8 mouse cellular contexts compared by ENCODE assay signal in the genomic region with DNA sequence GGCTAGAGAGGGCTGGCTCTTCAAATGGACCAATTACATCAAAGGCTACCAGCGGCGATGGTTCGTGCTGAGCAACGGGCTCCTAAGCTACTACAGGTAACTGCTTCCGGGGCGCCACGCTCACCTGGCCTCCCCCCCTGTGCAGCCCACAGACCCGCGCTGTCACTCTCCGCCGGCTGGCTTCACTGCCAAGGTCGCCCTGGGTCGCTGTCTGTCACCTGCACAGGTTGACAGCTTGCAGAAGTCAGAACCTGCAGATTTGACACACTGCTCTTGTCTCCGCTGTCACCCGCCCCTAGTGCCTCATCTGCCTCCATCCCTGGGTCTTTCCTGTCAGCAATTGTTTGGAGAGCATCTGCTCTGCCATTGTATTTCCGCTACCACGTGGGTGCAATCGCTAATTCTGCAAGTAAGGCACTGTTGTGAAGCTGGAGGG. TPM values are rescaled to one million over a fixed set of nuclear protein-coding genes. Genes with fewer than 3 reads are reported as not detected.
DNase-seq lines count a peak whose midpoint lies in the region; ATAC-seq and TF ChIP-seq lines count a peak whose summit lies in the region.

No protein-coding gene starts in this region.

- H3K27ac ChIP-seq in forebrain, postnatal 0 days (ENCODE audit: low read depth, low read length), result peak overlapping the region; percentile 91
- H3K27ac ChIP-seq in hindbrain, embryonic 13.5 days, result peak overlapping the region; percentile 91

- ATAC-seq in G1E (ENCODE audit: extremely low read depth, insufficient number of reproducible peaks, low FRiP score, poor library complexity, severe bottlenecking), result no peak
- ATAC-seq in forebrain, postnatal 0 days, result no peak
- peak; percentile 1; the same call in 1 of the 2 replicates for ATAC-seq in hindbrain, embryonic 13.5 days (ENCODE audit: low FRiP score)

- no peaks in the 10 kb centered on the region for H3K9me3 ChIP-seq in G1E (replicated peaks)
- no peaks in the 10 kb centered on the region for H3K9me3 ChIP-seq in forebrain, postnatal 0 days (ENCODE audit: low read length)
- no peaks in the 10 kb centered on the region for H3K9me3 ChIP-seq in hindbrain, embryonic 13.5 days

- H3K27me3 ChIP-seq in G1E (ENCODE audit: insufficient read depth, low read length), result peaks cover 2% of the 10 kb centered on the region; the same call in 1 of the 2 replicates
- no peaks in the 10 kb centered on the region for H3K27me3 ChIP-seq in forebrain, postnatal 0 days (ENCODE audit: insufficient read depth, low read length)
- 0 out of 2 replicates have a peak, but pooled peaks cover 2% of the 10 kb centered on the region for H3K27me3 ChIP-seq in hindbrain, embryonic 13.5 days

- peak overlapping the region; percentile 79 for H3K9ac ChIP-seq in forebrain, postnatal 0 days
- peak overlapping the region; percentile 86 for H3K9ac ChIP-seq in hindbrain, embryonic 13.5 days

- H3K4me1 ChIP-seq in G1E (ENCODE audit: insufficient read depth, low read depth, low read length), result peaks cover 26% of the 10 kb centered on the region
- peaks cover 8% of the 10 kb centered on the region; the same call in 1 of the 2 replicates for H3K4me1 ChIP-seq in forebrain, postnatal 0 days (ENCODE audit: insufficient read depth)
- peaks cover 27% of the 10 kb centered on the region for H3K4me1 ChIP-seq in hindbrain, embryonic 13.5 days (replicated peaks)

- H3K4me3 ChIP-seq in G1E (ENCODE audit: low read depth, low read length), result peak overlapping the region; percentile 92
- peak overlapping the region; percentile 99 for H3K4me3 ChIP-seq in forebrain, postnatal 0 days (ENCODE audit: low read depth, low read length)
- peak overlapping the region; percentile 78 for H3K4me3 ChIP-seq in hindbrain, embryonic 13.5 days

- peak; percentile 18 for DNase-seq in G1E (ENCODE audit: low spot score)
- peak; percentile 65 for DNase-seq in cerebellum, adult 11 months
- DNase-seq in forebrain, postnatal 0 days, result peak; percentile 47
- DNase-seq in layer of hippocampus, postnatal 25 days (ENCODE audit: extremely low spot score in 1 of 2, low spot score in 1 of 2), result peak; percentile 31 to 39
- DNase-seq in lung, postnatal 10 days, result peak; percentile 47
- peak; percentile 9 for DNase-seq in retina, postnatal 7 days (ENCODE audit: low read depth, low spot score)
- peak; percentile 72 for DNase-seq in thymus, postnatal 4 days

- 3% methylated on average over 18 of the region's 18 CpGs for WGBS in forebrain, postnatal 0 days
- under 1% methylated on average over 18 of the region's 18 CpGs for WGBS in hindbrain, embryonic 13.5 days

- H3K36me3 ChIP-seq in G1E (replicated peaks), result peaks cover 33% of the 10 kb centered on the region
- H3K36me3 ChIP-seq in forebrain, postnatal 0 days (ENCODE audit: insufficient read depth), result 0 out of 2 replicates have a peak, but pooled peaks cover 7% of the 10 kb centered on the region
- H3K36me3 ChIP-seq in hindbrain, embryonic 13.5 days, result peaks cover 13% of the 10 kb centered on the region

- H3K4me2 ChIP-seq in forebrain, postnatal 0 days (ENCODE audit: low read depth), result peak overlapping the region; percentile 86
- peak overlapping the region; percentile 90 for H3K4me2 ChIP-seq in hindbrain, embryonic 13.5 days

- TF ChIP-seq CTCF in G1E (IDR thresholded peaks at IDR 0.05; ENCODE audit: low read depth, low read length), result no peak
- TF ChIP-seq CTCF in forebrain, postnatal 0 days (IDR thresholded peaks at IDR 0.05; ENCODE audit: low read depth), result no peak

RNA-seq across cellular contexts. Expression of a gene that starts 0.5 kb away (rescaled TPM):
- total RNA-seq in G1E (2014; fragmentation: Nextera tagmentation) (44.8 and 50.4 TPM in 2 replicates), G1E (2017) (28.9 and 32.1 TPM in 2 replicates)
- 10.2 and 12.2 TPM in 2 replicates for polyA plus RNA-seq in G1E (2012)
- 27.3 and 30.3 TPM in 2 replicates for total RNA-seq in forebrain, postnatal 0 days (2014; rRNA removed)
- polyA plus RNA-seq in forebrain, postnatal 0 days (2015; fragmentation: Nextera tagmentation; extraction: Ambion mirVana), result 2.3 and 3.1 TPM in 2 replicates
- polyA plus RNA-seq in hindbrain, embryonic 13.5 days (2015; fragmentation: Nextera tagmentation; extraction: Ambion mirVana), result 3.9 and 4.3 TPM in 2 replicates
- total RNA-seq in layer of hippocampus, postnatal 25 days (2021), result 10 to 100 TPM; 52.9 to 54.8 TPM

RNA-seq across cellular contexts. Expression of a gene that starts 54.0 kb away (rescaled TPM):
- total RNA-seq in G1E (2014; fragmentation: Nextera tagmentation), result 59.4 and 65.8 TPM in 2 replicates
- total RNA-seq in G1E (2017), result 19.0 and 20.4 TPM in 2 replicates
- polyA plus RNA-seq in G1E (2012), result 15.8 and 17.7 TPM in 2 replicates
- 7.2 and 12.1 TPM in 2 replicates for total RNA-seq in forebrain, postnatal 0 days (2014; rRNA removed)
- 7.7 and 11.8 TPM in 2 replicates for polyA plus RNA-seq in forebrain, postnatal 0 days (2015; fragmentation: Nextera tagmentation; extraction: Ambion mirVana)
- 19.6 and 19.8 TPM in 2 replicates for polyA plus RNA-seq in hindbrain, embryonic 13.5 days (2015; fragmentation: Nextera tagmentation; extraction: Ambion mirVana)
- total RNA-seq in layer of hippocampus, postnatal 25 days (2021), result 10 to 100 TPM; 19.3 TPM

Comparison
In these comparisons a context has a peak if more than half of its experiments do, and no peak if none do; other contexts are left out.
1. DNase-seq: peak in every context shown above with its lines; median percentile 72 in thymus, postnatal 4 days; 65 in cerebellum, adult 11 months; 47 in forebrain, postnatal 0 days; 47 in lung, postnatal 10 days; 35 in layer of hippocampus, postnatal 25 days; 18 in G1E; 9 in retina, postnatal 7 days.